Mouse (Mus musculus): ENCODE measurements around the gene Inca1.
A peak's percentile ranks its signal among the peaks of the same experiment; 100 is the strongest.

Gene Inca1

DNA sequence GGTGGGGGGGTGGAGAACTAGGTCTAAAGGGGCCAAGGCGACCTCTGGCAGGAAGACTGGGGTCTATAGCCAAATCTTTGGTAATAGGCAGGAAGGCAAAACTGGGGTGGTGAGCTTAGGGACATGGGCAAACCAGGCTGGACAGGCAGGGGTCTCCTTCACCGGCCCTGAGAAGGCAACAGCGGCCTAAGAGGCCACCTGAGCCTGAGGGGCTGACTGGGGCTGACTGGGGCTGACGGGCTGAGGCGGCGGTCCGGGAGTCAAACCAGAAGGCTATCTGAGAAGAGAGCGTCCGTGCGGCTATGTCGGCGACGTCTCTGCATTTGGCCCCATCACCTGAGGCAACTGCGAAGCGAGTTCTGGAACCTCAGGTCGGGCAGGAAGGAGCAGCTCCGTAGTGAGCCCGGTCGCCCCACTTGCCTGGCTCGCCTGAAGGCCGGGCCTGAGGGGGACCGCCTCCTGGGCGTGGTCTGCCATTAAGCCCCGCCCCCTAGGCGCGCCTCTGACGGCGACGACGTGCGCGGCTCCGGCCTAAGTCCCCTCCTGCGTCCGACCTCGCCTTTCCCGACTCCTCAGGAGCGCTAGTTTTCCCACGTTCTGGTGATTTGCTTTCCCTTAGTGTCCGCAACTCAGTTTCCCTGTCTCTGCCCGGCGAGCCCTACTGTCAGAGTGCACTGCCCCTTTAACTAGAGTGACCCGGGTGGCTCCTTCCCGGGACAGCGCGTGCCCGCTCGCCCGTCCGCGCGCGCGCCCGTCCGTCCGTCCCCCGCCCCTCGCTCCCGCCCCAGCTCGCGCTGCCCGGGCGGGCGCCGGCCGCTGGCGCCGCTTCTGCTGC lies at the start of gene Inca1, which contains the start of gene Kif1c:
TSS of gene Inca1 (minus strand) at position 434 of the 835 bp plus-strand sequence.
TSS of gene Kif1c (plus strand) at position 827 of the 835 bp plus-strand sequence.
- ATAC-seq (ENCODE audit: insufficient number of reproducible peaks, low FRiP score, low TSS enrichment): peak; percentile 87; the same call in 1 of the 2 replicates

DNA sequence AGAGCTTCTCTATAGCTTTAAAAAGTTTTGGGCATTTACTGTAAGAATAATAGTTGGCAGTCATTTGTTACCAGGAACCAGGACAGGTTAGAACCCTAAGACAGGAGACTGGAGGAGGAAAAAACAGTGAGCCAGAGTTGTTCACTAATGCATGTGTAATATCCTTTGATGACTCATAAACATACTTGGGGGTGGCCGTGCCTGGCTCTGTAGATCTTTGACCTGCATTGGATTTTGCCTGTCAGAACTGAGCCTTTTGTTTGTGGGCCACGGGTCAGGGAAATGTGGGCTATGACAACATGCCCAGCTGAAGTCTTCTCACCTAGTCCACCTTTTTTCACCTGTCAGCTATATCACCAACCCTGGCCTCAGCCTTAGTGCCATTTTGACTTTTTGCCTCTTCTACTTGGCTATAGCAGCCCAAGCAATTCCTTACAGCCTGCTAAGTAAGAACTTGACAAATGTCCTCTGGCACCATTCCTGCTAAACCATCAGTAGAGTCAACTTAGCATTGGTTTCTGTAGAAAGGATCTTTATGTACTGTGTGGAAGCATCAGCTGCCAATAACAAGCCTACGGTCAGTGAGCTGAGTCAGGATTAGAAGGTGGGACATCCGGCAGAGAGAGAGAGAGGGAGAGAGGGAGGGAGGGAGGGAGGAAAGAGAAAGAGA lies 48.1 kb upstream of the Inca1 start:
- no peak for ATAC-seq (ENCODE audit: insufficient number of reproducible peaks, low FRiP score, low TSS enrichment)

DNA sequence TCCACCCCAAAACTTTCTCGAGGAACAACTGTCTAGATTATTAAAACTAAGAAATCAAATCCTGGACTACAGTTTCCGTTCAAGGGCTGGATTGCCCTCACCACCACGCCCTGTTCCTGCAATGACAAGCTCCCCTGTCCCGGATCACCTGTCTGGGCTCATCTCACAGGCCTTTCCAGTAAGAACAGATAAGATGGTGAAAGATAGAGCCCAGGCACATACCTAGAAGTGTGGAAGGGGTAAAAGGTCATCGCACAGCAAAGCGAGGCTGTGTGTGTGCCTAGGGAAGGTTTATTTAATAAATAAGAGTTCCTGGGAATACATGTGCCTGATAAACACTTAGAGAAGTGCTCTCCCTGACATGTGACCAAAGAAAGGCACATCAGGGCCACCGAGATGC lies 45.7 kb upstream of the Inca1 start:
- no peak for ATAC-seq (ENCODE audit: insufficient number of reproducible peaks, low FRiP score, low TSS enrichment)

DNA sequence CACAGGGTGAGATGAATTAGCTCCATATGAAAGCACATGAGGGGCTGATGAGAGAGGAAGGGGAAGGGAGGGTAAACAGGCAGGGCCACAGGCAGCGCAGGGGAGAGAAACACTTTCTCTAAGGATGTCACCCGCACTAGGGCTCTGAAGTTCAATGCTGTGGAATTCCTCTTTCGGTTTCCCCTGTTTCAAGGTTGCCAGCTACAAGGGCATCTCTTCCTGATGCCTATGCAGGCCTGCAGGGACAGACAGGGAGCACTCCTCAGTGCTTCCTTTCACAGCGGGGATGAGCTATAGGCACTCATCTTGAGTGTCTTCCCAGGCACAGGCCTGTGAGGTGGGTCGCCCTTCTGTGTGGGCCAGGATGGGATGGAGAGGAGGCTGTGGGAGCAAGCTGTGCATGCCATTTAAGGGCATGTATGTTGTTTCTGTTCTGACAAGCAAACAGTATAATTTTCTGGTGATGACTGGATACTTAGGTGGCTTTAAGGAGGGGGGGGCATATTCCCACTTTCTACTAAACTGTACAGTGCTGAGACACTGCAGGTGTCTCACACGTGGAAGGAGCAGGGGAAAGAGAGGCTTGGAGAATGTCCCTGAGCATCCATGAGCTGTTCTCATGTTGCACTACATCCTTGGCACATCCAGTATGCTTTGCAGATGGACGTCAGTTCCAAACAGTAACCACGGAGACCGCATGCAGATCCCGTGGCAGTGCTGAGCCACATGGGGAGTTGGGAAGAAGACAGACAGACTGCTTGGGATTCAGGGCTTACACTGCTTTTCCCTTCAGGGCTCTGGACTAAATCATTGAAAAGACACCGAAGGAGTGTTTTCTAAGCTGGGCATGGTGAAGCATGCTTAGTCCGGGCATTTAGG lies 42.9 kb upstream of the Inca1 start:
- no peak for ATAC-seq (ENCODE audit: insufficient number of reproducible peaks, low FRiP score, low TSS enrichment)

DNA sequence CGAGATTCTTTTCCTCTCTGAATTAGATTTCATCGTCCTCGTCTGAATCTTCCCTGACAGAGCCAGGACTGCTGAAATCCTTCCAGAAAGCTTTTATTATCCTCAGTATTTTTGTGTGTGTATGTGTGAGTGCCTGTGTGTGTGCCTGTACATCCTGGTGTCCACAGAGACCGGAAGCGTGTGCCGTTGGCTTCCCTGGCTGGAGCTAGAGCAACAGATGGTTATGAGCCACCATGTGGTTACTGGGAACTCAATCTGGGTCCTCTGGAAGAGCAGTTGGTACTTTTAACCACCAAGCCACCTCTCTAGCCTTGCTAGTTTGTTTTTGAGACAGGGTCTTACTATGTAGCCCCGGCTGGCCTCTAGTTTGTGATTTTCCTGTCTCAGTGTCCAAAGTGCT lies 42.2 kb upstream of the Inca1 start:
- ATAC-seq (ENCODE audit: insufficient number of reproducible peaks, low FRiP score, low TSS enrichment): no peak

DNA sequence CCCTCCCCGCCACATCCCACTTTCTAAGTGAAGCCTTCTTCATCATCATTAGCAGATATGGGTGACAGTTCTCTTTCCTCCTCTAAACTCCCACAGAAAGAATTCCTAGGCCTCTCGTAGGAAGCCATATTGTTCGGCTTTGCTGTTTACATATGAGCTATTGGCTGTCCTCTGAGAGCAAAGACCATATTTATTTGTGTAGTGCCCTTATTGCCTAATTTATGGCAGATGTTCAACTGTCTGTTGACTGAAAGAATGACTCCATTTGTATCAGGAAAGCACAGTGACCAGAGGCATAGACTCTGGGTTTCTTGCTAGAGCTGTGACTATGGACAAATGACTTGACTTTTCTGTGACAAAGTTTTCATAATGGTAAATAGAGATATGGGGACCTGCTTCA lies 41.6 kb upstream of the Inca1 start:
- ATAC-seq (ENCODE audit: insufficient number of reproducible peaks, low FRiP score, low TSS enrichment): no peak

DNA sequence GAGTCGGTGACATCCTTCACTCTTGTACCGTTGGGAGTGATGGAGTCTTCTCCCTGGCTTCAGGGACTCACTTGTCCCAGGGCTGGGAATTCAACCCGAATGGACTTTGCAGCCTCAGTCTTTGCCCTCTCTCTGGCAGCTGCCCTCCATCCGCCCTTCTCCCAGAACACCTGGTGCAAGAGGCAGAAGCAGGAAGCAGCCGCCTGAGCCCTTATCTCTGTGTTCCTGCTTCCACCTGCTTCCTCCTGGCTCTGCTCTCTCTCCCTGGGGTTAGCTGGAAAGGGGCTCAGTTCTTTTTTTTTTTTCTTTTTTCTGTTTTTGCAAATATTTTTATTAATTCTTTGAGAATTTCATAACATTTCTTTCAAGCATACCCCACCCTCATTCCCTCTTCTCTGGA lies 37.8 kb upstream of the Inca1 start:
- ATAC-seq (ENCODE audit: insufficient number of reproducible peaks, low FRiP score, low TSS enrichment): no peak

DNA sequence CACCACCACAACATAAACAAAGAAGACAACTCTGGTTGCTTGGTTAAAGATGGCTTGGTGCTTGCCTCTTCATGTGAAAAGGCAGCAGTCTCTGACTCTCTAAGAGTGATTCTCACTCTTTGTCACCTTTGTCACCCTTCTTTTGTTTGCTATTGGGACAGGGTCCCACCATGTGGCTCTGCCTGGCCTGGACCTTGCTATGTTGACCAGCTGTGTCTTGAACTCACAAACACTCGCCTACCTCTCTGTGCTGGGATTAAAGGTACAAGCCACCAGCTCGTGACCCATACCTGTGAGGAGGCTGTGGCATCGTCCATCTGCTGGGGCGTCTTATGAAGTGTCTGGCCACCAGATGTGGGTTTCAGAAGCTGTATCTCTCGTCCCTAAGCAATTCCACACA lies 33.3 kb upstream of the Inca1 start:
- no peak for ATAC-seq (ENCODE audit: insufficient number of reproducible peaks, low FRiP score, low TSS enrichment)

DNA sequence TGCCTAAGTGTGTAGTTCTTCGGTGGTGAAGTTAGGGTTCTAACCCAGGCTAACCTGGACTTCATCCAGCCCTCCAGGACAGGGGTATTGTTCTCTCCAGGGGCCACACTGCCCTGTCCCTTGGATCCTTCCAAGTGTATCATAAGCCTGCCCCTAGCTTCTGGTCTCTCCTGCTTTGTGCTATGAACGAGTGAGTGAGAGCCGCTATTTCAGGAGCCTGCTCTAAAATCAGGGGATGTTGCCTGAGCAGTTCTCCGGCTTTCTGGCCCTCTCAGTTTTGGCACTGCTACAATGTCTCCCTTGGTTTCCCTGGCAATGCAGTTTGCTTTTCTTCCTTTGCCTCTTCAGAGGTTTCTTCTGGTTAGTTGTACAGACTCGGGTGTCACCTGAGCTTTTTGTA lies 31.2 kb upstream of the Inca1 start:
- no peak for ATAC-seq (ENCODE audit: insufficient number of reproducible peaks, low FRiP score, low TSS enrichment)

DNA sequence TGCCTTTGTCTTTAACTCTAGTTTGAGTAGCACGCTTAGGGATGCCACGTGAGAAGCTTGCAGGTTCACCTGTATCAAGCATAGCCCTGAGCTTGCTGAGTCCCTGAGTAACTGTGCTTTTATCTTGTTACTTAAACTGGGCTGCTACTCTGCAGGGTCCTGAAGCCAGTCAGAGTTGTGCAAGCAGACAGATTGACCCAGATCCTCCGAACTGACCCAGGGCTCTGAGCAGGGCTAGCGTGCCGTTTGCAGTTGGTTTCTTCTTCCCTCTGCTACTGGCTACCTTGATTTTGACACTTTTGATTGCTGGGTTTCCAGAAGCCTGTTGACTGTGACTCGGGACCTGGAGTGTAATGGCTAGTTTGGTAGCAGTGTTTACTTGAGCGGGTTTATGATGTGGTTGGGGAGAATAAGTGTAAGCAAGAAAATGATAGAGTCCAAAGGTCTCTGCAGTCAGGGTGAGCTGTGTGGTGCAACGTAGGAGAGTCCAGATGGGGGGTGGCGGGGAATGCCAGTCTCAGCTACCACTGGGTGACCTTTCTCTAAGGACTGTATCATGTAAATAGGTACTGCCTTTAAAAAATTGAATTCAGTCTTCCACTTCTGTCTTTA lies 30.6 kb upstream of the Inca1 start:
- ATAC-seq (ENCODE audit: insufficient number of reproducible peaks, low FRiP score, low TSS enrichment): no peak

DNA sequence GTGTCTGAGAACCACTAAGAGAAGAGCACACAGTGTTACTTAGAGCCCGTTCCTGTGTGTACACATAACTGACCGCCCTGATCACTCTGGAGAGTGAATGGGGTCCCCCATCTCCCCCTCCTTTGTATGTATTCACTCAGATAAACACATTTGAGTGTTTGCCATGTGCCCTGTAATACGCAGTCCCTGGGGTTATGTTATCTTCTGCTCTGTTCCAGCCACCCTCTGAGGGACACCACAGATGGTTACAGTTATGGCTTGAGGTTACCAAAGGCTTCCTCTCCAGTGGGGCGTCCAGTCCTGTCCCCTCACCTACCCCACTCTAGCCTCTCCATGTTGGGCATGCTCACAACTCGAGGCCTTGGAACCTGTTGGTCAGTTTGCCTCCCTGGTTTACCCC lies 27.4 kb upstream of the Inca1 start:
- no peak for ATAC-seq (ENCODE audit: insufficient number of reproducible peaks, low FRiP score, low TSS enrichment)

DNA sequence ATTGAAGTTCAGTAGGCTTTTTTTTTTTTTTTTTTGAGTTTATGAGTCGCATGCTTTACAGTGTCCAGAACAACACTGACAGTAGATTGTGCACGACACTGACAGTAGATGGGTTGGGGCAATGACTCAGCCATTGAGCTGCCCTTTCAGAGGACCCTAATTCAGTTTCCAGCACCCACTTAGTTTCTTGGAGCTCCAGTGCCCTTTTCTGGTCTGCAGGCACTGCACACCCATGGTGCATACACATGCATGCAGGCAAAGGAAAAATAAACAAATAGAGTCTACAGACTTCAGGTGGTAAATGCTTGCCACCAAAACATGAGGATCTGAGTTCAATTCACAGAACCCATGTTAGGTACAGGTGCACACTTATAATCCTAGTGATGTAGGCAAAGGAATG lies 26.6 kb upstream of the Inca1 start:
- ATAC-seq (ENCODE audit: insufficient number of reproducible peaks, low FRiP score, low TSS enrichment): no peak

DNA sequence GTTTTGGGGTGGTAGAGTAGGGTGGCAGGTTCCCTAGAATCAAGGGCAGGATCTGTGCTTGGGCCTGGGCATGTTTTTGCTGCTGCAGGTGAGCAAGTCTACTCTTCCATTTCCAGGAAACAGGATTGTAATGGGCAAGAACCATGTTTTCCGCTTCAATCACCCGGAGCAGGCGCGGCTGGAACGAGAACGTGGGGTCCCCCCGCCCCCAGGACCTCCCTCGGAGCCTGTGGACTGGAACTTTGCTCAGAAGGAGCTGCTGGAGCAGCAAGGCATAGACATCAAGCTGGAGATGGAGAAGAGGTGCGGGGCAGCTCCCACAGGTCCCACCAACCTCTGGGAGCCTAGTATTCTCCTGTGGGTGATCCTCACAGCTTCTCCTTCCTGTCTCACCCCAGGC lies 24.8 kb upstream of the Inca1 start:
- ATAC-seq (ENCODE audit: insufficient number of reproducible peaks, low FRiP score, low TSS enrichment): no peak

DNA sequence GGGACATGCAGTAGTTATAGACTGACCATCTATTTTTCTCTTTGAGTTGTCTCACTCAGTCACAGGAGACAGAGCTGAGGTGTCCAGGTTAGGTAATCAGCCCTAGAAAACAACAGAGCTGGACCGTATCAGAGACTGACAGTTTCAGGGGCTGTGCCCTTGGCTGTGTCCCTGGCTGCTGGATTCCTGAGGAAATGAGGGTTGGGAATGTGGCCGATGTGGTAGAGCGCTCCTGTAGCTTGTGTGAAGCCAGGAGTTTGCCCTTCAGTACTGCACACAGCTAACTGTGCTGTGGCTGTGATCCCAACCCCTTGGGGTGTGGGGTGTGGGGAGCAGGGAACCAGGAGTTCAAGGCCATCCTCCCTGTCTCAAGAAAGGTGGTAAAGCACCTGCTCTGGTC lies 21.1 kb upstream of the Inca1 start:
- no peak for ATAC-seq (ENCODE audit: insufficient number of reproducible peaks, low FRiP score, low TSS enrichment)

DNA sequence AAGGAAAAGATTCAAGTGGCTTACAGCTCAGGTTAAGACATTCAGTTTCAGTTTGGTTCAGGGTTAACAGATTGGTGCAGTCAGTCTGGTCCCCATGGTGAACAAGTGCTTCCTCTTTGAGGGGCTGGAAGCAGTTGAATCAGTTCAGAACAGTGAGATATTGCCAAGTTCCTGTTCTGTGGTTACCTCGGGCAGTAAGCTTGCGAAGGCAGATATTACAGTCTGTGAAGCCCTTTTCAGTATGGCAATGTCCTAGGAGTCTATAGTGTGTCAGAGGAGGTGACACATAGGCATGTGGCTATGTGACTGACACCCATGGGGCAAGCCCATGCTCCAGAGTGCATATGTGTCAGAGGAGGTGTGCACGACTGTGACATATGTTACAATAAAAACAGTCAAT lies 20.6 kb upstream of the Inca1 start:
- ATAC-seq (ENCODE audit: insufficient number of reproducible peaks, low FRiP score, low TSS enrichment): no peak

DNA sequence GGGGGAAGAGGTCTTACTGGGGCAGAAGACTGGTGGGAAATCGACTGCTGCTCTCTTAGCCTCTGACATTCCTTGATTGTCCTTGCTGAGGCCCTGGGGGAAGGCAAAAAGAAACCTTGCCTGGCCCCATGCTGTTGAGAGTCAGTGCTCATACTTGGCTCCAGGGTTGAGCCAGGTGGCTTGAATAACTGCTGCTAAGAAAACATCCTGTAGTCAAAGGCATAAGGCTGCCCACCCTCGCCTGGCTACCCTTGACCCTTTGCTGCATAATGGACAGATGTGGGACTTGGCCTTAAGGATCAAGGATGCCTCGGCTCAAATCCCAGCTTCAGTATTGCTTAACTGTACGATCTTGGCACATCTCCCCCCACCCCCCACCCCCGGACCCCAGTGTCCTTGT lies 18.5 kb upstream of the Inca1 start:
- ATAC-seq (ENCODE audit: insufficient number of reproducible peaks, low FRiP score, low TSS enrichment): no peak

DNA sequence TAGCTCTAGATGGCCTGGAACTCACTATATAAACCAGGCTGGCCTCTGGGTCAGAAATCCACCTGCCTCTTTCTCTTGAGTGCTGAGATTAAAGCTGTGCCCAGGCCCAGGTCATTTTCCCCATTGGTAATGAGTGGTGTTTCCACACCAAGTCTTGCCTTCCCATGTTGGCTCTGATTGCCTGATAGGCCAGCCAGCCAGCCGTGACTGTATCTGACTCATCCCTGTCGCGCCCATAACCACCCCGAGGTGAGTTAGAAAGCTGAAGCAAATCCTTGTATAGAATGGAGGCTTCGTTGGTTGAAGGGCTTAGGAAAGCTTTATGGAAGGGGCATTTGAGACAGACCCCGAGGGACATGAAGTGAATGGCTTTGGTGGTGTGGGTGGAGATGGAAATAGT lies 15.9 kb upstream of the Inca1 start:
- ATAC-seq (ENCODE audit: insufficient number of reproducible peaks, low FRiP score, low TSS enrichment): no peak

DNA sequence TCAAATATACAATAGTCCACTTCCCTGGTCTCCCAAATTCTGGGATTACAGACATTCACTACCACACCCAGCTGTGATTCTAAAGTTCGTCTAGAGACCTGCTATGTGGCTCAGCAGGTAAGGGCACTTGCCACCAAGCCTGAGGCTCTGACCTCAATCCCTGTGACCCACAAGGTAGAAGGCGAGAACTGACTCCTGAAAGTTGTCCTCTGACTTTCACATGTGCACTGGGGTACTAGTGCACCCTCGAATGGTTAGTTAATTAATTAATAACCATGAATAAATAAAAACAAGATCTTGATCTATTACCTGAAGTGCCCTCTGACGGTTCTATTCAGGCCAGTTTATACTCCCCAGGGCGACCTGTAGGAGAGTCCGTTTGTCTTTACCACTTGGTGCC lies 13.3 kb upstream of the Inca1 start:
- no peak for ATAC-seq (ENCODE audit: insufficient number of reproducible peaks, low FRiP score, low TSS enrichment)

DNA sequence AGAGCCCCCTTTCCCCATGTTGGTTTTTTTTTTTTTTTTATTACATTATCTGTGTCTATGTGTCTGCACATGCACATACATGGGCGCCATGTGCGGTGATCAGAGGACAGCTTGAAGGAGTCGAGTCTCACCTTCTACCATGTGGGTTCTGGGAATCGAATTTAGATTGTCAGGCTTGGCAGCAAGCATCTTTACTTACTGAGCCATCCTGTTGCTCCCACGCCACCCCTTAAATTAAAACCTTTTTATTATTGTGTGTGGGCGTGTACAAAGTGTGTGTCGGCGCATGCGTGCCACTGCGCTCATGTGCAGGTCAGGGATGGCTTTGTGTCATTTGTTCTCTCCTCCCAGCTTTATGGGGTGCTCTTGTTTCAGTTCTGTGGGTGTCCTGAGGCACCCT lies 11.1 kb upstream of the Inca1 start:
- ATAC-seq (ENCODE audit: insufficient number of reproducible peaks, low FRiP score, low TSS enrichment): no peak

DNA sequence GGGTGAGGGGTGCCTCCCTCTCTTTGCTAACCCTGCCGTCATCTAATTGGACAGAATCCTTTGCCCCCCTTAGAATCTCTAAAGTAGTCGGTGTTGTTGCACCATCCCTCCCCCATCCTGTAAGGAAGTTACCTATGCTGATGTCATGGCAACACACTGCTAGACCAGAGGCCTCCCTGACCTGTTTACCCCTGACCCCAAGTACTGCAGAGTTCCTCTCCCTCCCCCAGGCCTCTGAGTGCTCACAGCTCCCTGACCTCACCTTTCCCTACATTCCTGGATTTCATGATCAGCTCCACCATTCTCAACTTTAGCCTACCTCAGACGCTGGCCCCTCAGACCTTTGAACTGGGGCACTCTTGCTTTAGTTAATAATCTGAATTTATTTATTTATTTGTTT lies 6.2 kb upstream of the Inca1 start:
- no peak for ATAC-seq (ENCODE audit: insufficient number of reproducible peaks, low FRiP score, low TSS enrichment)

DNA sequence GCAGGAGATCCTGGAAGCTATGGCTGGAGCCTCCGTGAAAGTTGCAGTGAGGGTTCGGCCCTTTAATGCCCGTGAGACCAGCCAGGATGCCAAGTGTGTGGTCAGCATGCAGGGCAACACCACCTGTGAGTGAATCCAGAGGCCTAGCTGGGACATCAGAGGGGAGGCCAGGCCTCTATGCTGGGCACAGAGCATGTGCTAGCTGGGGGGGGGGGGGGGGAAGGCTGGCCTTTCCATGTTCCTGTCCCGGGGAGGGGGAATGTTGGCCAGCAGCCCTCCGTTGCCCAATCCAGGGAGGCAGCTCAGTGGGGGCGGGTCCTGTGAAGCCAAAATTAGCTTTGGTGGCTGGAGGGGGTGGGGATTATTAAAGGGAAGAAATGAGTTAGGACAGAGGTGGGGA lies 2.8 kb upstream of the Inca1 start:
- no peak for ATAC-seq (ENCODE audit: insufficient number of reproducible peaks, low FRiP score, low TSS enrichment)

Measured in cerebellum, adult (tissue).